Mouse (Mus musculus) lung, adult 2 months (tissue): Measurements from ENCODE around the gene Zfhx3.

ENCODE experiments used
- CTCF ChIP-seq: fragments of 200-500 bp; IDR thresholded peaks from 2 replicates; pipeline ENCODE4 v1.5.1; 2011; ENCODE audit warnings: mild to moderate bottlenecking, low read length, control low read depth; ENCODE audit not compliant: insufficient read depth
- POLR2A ChIP-seq: fragments of 200-500 bp; IDR thresholded peaks from 2 replicates; pipeline ENCODE4 v1.6.1; 2011; ENCODE audit warnings: low read depth, mild to moderate bottlenecking, control low read depth, low read length, borderline replicate concordance; ENCODE audit errors: extremely low read depth

GRCm38 (mm10) chr8:108566035-108566434 is 623.6 kb downstream of the Zfhx3 start:
- TF ChIP-seq CTCF (no peak), POLR2A (no peak)
